Mouse (Mus musculus): ENCODE measurements around the gene Mcrip2.

DNA sequence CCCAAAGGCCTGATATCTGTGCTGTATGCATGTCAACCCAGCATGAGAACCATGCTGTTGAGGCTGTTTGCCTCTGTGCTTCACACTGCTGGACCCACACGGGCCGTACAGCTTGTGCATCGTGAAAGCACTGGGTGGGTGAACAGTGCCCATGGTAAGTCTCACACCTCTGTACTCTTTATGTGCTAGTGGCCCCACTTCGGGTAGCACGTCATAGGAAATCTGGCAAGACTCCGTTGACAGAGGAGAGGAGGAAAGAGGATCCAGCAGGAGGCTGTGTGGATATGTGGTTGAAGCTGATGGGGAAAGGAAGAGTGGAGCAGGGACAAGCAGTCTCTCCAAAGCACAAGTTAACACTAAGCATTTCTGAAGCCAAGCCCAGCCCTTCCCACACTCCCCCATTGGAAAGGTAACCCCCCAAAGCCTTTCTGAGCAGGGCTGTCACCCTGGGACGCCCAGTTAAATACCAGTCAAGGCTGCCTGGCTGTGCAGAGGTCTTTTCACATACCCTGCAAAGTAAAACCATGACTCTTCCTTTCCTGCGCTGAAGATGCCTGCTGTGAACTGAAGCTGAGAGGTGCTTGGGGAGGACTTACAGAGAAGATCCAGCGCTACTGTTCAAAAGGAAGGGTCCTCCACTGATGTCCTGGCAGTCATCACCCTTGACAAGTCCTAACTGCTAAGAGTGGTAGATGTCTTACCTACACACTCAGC is 49.6 kb upstream of the Mcrip2 start:
- TF ChIP-seq REST (IDR thresholded peaks at IDR 0.05; ENCODE audit: insufficient read depth, insufficient read length), result no peak
- TF ChIP-seq USF1 (IDR thresholded peaks at IDR 0.05; ENCODE audit: low read depth), result no peak

Measured in myocyte (in vitro differentiated cells).